Mouse (Mus musculus): ENCODE data around the gene Sohlh1.

- TF ChIP-seq CTCF (IDR thresholded peaks at IDR 0.05; ENCODE audit: borderline replicate concordance, extremely low read depth, insufficient read depth, insufficient read length) (no peak), POLR2A (IDR thresholded peaks at IDR 0.05; ENCODE audit: borderline replicate concordance, extremely low read depth, insufficient read depth, insufficient read length, poor library complexity, severe bottlenecking) (no peak)
These were observed 35.3 kb downstream of the Sohlh1 start for GRCm38 (mm10) chr2:25811711-25812110.

Measured in brain, embryonic 14.5 days (tissue).